Mouse (Mus musculus) mouse embryonic stem cell (cell line): ENCODE data around the gene Stt3b.

Experiments used
- in situ Hi-C, 2 experiments: fragments of 300-500 bp; cut with MboI; formaldehyde crosslinking; loops; 1 replicate in 1 of 2; 3 replicates in 1 of 2; pipeline ENCODE4 v1.14.3; 2019 to 2020; ENCODE audit warnings: low sequenced_read_pairs in 2 of 2, low pct_unique_long_range_greater_than_20kb in 1 of 2, mixed read lengths in 1 of 2; ENCODE audit not compliant: unreplicated experiment in 1 of 2

Gene Stt3b

GRCm38 (mm10) chr9:115321052-115321451 is 10.8 kb upstream of the Stt3b start:
- in situ Hi-C loops = no loop called here

GRCm38 (mm10) chr9:115320156-115320555 is 9.9 kb upstream of the Stt3b start:
- in situ Hi-C loops = no loop called here

- in situ Hi-C loops = no loop called here
These were observed 8.6 kb upstream of the Stt3b start for GRCm38 (mm10) chr9:115318621-115319375.

GRCm38 (mm10) chr9:115317049-115317448 is 6.8 kb upstream of the Stt3b start:
- in situ Hi-C loops = no loop called here

GRCm38 (mm10) chr9:115314556-115314955 is 4.3 kb upstream of the Stt3b start:
- in situ Hi-C loops = no loop called here

- in situ Hi-C loops = no loop called here
These were observed 3.6 kb upstream of the Stt3b start for GRCm38 (mm10) chr9:115313830-115314229.

- in situ Hi-C loops = no loop called here
These were observed 951 bp upstream of the Stt3b start for GRCm38 (mm10) chr9:115311223-115311520.

- in situ Hi-C loops = no loop called here
These were observed 260 bp downstream of the Stt3b start for GRCm38 (mm10) chr9:115309977-115310345.

- in situ Hi-C loops = no loop called here
These were observed 745 bp downstream of the Stt3b start for GRCm38 (mm10) chr9:115309381-115309971.

- in situ Hi-C loops = no loop called here
These were observed 1.3 kb downstream of the Stt3b start for GRCm38 (mm10) chr9:115308941-115309380.

- in situ Hi-C loops = no loop called here
These were observed 1.8 kb downstream of the Stt3b start for GRCm38 (mm10) chr9:115308401-115308800.

- in situ Hi-C loops = no loop called here
These were observed 4.0 kb downstream of the Stt3b start for GRCm38 (mm10) chr9:115306202-115306601.

- in situ Hi-C loops = no loop called here
These were observed 6.1 kb downstream of the Stt3b start for GRCm38 (mm10) chr9:115304149-115304548.

GRCm38 (mm10) chr9:115301593-115301992 is 8.6 kb downstream of the Stt3b start:
- in situ Hi-C loops = no loop called here

- in situ Hi-C loops = no loop called here
These were observed 9.1 kb downstream of the Stt3b start for GRCm38 (mm10) chr9:115301002-115301579.

GRCm38 (mm10) chr9:115296738-115297137 is 13.5 kb downstream of the Stt3b start:
- in situ Hi-C loops = no loop called here

- in situ Hi-C loops = no loop called here
These were observed 16.2 kb downstream of the Stt3b start for GRCm38 (mm10) chr9:115293920-115294594.

- in situ Hi-C loops = no loop called here
These were observed 22.3 kb downstream of the Stt3b start for GRCm38 (mm10) chr9:115287774-115288434.

- in situ Hi-C loops = no loop called here
These were observed 25.8 kb downstream of the Stt3b start for GRCm38 (mm10) chr9:115284385-115284784.
